Mouse (Mus musculus) urinary bladder, postnatal 36 days (tissue): ENCODE results near the gene Lmcd1.

Experiments used
- DNase-seq, 2 experiments: peaks; one replicate each; pipeline ENCODE4 v3.0.0; 2022; ENCODE audit warnings: low spot score in 2 of 2, mixed read lengths in 1 of 2

Gene Lmcd1

GRCm38 (mm10) chr6:112350452-112350851 lies 76.9 kb downstream of the Lmcd1 start:
- no peak for DNase-seq

- no peak for DNase-seq
Measured at GRCm38 (mm10) chr6:112359341-112359740, 85.8 kb downstream of the Lmcd1 start.

- no peak for DNase-seq
Measured at GRCm38 (mm10) chr6:112360676-112361075, 87.1 kb downstream of the Lmcd1 start.

- DNase-seq: peak; percentile 60 to 66
Measured at GRCm38 (mm10) chr6:112362349-112362958, 88.9 kb downstream of the Lmcd1 start.

- no peak for DNase-seq
Measured at GRCm38 (mm10) chr6:112364581-112364980, 91.0 kb downstream of the Lmcd1 start.

- no peak for DNase-seq
Measured at GRCm38 (mm10) chr6:112365294-112365693, 91.7 kb downstream of the Lmcd1 start.

GRCm38 (mm10) chr6:112373886-112374585 lies 100.5 kb downstream of the Lmcd1 start:
- peak; percentile 8 to 10 for DNase-seq

- no peak for DNase-seq
Measured at GRCm38 (mm10) chr6:112375661-112376392, 102.3 kb downstream of the Lmcd1 start.

- no peak for DNase-seq
Measured at GRCm38 (mm10) chr6:112379054-112379453, 105.5 kb downstream of the Lmcd1 start.
